Mouse (Mus musculus) cerebellum, adult 9-10 months (tissue): ENCODE measurements around the gene Ccnl2.
"Not testable (repeated sequence)": the region's sequence is repeated elsewhere in the genome, so short reads cannot be mapped to it uniquely, and the experiment has no call there.

Source experiments
- DNase-seq: peaks from one replicate; pipeline ENCODE4 v3.0.0; 2022

Ccnl2 gene

GRCm38 (mm10) chr4:155811929-155812664, at the start of gene Ccnl2:
Ccnl2 (plus strand) TSS chr4:155812489.
- peak; percentile 90 for DNase-seq

DNA sequence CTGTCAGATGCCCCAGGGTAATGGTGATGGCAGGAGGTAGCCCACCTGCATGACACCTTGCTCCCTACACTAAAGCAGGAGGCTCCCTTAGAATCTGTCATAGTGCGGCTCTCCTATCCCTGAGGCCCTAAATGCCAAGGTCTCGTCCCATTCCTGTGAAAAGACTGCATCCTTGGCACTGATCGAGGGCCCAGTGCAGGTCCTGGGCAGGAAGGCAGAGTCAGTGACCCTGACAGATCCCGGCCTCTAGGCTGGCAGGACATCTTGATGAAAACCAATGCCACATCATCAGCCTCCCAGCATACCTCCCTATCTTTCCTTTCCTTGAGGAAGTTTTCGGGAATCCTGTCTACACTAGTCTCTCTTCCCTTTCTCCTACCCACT, 42.8 kb upstream of the Ccnl2 start:
- DNase-seq = peak; percentile 53

- DNase-seq = peak; percentile 95
Observed at GRCm38 (mm10) chr4:155769880-155770512, 42.3 kb upstream of the Ccnl2 start.

DNA sequence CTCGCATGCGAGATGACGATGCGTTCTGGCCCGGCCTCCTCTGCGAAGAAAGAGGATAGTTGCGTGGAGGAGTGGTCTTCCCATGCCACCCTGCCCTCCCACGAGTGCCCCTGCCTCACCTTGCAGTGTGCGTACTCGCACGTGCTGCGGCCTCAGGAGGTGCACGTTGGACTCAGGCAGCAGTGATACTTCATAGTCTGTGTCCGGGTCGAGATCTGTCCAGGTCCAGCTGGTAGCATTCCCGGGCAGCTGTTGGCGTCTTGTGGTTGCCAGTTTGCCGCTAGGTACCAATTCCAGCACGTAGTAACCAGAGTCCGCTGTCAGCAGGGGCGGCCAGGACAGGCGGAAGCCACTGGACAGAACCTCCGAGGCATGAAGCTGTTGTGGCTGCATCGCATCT, 41.7 kb upstream of the Ccnl2 start:
- no peak for DNase-seq

- peak; percentile 28 for DNase-seq
Observed at GRCm38 (mm10) chr4:155771706-155772105, 40.6 kb upstream of the Ccnl2 start.

GRCm38 (mm10) chr4:155772786-155773185, 39.5 kb upstream of the Ccnl2 start:
- peak; percentile 55 for DNase-seq

- peak; percentile 55 for DNase-seq
Observed at GRCm38 (mm10) chr4:155773335-155774078, 38.8 kb upstream of the Ccnl2 start.

GRCm38 (mm10) chr4:155774280-155774754, 38.0 kb upstream of the Ccnl2 start, which contains the start of gene Vwa1:
Vwa1 (minus strand) TSS chr4:155774698.
- DNase-seq = peak; percentile 90

GRCm38 (mm10) chr4:155774971-155775740, 37.1 kb upstream of the Ccnl2 start:
- DNase-seq = peak; percentile 72

DNA sequence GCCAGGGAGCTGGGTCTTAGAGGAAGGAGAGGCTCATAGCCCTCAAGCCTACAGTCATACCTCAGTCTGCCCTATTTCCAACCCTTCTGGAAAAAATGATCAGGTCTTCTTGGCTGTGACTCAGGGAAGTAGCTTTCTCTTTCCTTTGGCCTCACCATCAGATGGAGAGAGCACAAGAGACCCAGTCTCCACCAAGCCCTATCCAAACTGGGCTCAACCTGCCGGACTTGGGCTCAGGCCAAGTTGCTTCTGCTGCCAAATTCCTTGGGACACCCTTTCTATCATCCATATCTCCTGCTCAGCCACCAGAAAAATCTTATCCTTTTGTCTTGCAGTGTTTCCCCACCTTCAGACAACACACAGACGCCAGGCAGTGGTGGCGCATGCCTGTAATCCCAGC, 36.4 kb upstream of the Ccnl2 start:
- DNase-seq = peak; percentile 80

GRCm38 (mm10) chr4:155776704-155777335, 35.5 kb upstream of the Ccnl2 start:
- DNase-seq = peak; percentile 41

DNA sequence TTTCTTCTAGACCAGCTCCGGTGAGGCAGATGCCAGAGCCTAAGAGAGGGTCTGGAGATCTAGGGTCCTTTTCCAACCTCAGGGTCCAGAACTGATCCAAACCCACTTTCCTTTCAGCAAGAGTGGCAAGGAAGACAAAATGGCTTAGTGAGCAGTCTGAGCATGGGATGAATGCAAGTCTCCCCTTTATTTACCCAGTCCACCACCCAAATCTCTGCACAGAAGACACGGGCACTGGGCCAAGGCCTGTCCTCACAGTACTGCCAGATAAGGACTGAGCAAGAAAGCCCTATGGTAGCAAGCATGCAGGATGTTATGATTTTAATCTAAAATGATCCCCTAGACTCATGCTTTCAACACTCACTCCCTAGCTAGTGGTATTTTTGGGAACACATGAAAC, 34.5 kb upstream of the Ccnl2 start:
- DNase-seq = peak; percentile 40

DNA sequence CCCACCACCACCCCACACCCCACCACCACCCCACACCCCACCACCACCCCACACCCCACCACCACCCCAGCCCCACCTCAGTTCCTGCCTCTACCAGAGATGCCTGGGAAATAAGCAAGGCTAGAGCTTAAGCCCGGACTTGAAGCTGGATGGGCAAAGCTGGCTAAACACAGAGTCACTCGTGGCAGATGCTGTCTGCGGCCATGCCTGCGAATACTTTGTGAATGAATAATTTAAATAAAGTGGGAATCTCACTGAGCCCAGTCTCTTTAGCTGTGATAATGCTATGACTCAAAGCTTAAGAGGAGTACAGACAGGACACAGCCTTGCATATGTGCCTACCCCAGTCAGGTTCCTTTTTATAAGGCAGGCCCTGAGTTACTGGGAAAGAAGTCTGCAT, 32.8 kb upstream of the Ccnl2 start:
- DNase-seq = no peak

- DNase-seq = peak; percentile 23
Observed at GRCm38 (mm10) chr4:155780895-155781294, 31.4 kb upstream of the Ccnl2 start.

DNA sequence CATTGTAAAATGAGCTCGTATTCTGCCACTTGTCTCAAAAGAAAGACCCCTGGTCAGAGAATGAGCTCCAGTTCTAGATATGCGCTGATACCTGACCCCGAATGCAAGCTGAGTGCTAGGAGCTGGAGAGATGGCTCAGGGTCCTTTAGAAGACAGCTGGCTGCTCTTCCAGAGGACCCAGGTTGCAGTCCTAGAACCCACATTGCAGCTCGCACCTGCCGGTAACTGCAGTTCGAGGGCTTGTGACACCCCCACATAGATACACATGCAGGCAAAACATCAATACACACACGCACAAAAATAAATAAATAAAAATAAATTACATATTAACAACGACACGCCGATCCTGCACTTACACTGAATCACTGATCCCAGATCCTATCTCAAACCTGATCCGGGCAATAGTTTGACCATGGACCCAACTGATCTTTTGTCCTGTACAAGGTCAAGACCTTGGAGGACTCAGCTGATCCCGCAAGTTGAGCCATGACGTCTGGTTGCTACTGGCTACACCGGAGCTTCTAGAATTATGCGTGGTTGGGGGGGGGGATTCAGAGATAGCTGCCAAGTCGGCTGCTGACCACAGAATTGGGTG, 28.7 kb upstream of the Ccnl2 start:
- DNase-seq = peak; percentile 39

GRCm38 (mm10) chr4:155784081-155784701, 28.1 kb upstream of the Ccnl2 start:
- DNase-seq = peak; percentile 84

DNA sequence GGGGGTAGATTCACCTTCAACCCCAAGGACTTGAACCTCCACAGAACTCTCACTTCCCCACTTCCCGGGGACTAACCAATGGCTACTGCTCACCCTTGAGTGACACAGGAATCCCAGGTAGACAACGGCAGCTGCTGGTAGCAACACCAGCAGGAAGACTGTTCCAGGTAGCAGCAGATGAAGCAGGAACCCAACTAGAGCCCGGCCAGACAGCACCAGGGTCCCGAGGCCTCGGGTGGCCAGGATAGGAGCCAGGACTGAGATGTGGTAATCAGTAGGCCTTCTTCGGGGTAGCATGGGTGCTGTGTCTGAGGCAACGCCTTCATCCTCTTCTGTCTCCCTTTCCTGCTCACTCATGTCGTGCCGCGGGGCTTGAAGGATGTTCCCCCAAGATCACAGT, 27.0 kb upstream of the Ccnl2 start:
- DNase-seq = peak; percentile 36

DNA sequence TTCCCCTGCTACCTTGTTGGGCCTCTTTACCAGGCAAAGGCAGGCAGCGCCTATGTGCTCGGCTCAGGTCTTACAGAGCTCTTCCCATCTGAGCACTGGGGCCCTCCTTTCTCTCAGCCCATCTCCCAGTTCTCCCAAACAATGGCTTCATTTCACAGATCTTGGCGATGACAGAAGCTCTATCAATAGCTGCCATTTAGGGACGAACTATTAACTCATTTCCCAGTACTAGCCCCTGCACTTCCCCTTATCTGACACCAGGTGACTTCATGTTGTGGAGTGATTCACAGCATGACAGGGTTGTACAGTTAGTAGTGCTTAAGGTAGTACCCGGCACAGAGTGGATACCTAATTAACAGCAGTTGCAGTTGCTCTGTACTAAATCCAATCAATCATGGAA, 26.5 kb upstream of the Ccnl2 start, which contains the start of gene Tmem88b:
Tmem88b (minus strand) TSS at position 56 of the 400 bp plus-strand sequence.
- DNase-seq = no peak

GRCm38 (mm10) chr4:155788300-155788699, 24.0 kb upstream of the Ccnl2 start:
- no peak for DNase-seq

- DNase-seq = not testable (repeated sequence)
Observed at GRCm38 (mm10) chr4:155788833-155789232, 23.5 kb upstream of the Ccnl2 start.

DNA sequence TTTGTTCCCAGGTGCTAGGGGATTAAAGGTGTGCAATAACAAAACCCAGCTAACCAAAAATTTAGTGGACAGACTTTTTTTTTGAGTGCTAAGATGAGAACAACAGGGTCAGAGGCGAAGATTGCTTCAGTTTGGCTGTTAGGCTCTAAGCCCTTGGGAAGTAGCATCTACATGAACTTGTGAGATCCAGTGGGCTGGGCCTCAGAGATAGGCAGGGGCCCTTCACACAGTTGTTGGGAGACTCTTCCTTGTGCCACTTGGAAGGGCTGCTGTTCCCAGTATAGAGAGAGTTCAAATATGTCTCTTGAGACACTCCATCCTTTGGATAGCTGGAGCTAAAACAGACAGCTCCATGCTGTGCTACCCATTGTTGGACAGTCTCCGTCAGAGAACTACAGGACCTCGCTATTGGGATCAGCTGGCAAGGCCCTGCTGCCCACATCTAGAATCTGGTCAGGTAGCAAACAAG, 22.2 kb upstream of the Ccnl2 start, which contains the start of gene Ankrd65:
Ankrd65 (plus strand) TSS at position 419 of the 469 bp plus-strand sequence.
- DNase-seq = no peak
